Mouse (Mus musculus): ENCODE measurements around the gene Kcnma1.

Gene Kcnma1

GRCm38 (mm10) chr14:23688513-23688912, 325.8 kb downstream of the Kcnma1 start:
- no peak for DNase-seq (ENCODE audit: low read depth, low spot score)

DNA sequence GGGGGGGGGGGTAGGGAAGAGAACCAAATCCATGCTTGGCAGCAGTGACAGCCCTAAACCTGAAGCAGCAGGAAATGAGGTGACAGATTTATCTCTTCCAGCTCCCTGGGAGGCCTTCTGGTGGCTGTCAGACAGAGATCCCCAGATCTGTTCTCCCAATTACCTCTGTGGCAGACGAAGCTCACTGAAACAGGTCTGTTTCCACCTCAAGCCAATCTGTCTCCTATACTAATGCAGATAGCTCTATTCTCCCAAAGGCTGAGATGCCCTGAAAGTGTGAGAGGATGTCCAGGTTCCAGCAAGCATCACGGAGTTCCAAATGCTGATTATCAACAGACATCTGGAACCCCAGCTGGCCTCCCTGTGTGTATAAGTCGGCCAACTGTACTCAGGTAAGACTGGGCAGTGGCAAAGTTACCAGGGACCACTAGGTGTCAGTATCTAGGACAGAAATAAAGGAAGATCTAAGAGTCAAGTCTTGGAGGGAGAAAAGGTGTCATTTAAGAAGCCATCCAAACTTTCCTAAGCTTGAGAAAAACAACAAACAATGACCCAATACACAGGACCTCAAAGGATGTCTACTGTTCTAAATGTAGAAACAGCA, 329.7 kb downstream of the Kcnma1 start:
- no peak for DNase-seq (ENCODE audit: low read depth, low spot score)

- no peak for DNase-seq (ENCODE audit: low read depth, low spot score)
These were observed 331.5 kb downstream of the Kcnma1 start for GRCm38 (mm10) chr14:23682758-23683157.

GRCm38 (mm10) chr14:23679378-23679777, 334.9 kb downstream of the Kcnma1 start:
- no peak for DNase-seq (ENCODE audit: low read depth, low spot score)

GRCm38 (mm10) chr14:23666420-23666819, 347.9 kb downstream of the Kcnma1 start:
- no peak for DNase-seq (ENCODE audit: low read depth, low spot score)

DNA sequence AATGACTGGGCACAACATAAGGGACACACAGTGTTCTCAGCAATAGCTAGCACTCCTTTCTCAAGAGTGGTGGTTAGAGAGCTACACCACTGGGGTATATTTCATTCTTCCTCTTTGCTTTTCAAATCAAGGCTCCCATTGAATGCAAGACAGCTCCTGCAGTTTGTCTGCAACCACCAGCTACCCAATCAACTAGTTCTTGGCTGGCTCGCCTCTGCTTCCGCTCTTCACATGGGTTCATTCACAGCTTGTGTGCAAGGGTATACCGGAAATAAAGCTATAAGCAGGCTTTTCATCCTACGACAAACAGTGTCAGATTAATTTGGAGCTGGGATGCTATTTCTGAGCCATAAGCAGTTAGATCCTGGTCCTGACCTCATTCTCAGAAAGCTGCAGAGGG, 362.6 kb downstream of the Kcnma1 start:
- no peak for DNase-seq (ENCODE audit: low read depth, low spot score)

GRCm38 (mm10) chr14:23650126-23650525, 364.2 kb downstream of the Kcnma1 start:
- no peak for DNase-seq (ENCODE audit: low read depth, low spot score)

DNA sequence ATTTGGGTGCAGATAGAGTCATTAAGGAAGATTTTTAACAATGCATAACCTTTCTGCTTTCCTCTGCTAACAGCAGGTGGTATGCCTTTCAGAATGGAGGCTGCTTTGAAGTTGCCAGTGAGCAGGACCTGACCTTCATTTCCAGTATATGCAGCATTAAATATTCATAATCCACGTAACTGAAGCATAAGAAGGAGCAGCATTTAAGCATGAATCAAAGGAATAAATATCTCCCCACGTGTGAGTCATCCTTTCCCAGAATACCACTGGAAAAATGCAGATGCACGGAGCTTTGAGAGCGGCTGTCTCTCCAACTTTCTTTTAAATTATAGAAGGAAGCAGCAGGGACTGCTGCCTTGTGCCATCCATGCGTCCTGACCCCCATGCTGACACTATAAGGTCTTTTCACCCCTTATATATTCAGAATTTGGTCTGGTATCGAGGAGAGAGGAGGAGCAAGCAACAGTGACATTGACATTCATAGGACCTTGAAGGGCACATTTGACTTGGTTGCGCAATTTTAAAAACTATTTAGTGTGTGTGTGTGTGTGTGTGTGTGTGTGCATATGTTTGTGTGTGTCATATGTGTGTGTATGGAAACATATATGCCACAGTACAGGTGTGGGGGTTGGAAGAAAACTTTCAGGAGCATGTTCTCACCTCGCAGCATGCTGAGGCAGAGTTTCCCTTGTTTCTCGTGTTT, 368.8 kb downstream of the Kcnma1 start:
- DNase-seq (ENCODE audit: low read depth, low spot score) = no peak

DNA sequence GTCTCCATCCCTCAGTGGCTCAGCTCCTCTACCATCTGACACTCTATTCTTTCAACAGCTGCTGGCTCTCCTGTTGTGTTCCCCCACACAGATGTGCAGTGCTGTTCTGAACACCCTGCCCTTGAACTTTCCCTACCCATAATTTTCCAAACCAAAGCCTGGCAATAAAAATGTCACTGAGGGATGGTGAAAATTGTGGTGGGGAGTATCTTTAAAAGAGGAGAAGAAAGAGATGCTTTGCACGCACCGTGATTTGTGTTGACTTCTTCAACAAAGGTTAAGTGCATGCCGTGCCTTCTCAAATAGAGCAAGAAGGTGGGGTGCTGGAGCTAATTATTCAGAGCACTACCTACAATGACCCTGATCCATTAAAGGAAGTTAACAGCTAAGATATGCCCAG, 371.1 kb downstream of the Kcnma1 start:
- DNase-seq (ENCODE audit: low read depth, low spot score) = no peak

DNA sequence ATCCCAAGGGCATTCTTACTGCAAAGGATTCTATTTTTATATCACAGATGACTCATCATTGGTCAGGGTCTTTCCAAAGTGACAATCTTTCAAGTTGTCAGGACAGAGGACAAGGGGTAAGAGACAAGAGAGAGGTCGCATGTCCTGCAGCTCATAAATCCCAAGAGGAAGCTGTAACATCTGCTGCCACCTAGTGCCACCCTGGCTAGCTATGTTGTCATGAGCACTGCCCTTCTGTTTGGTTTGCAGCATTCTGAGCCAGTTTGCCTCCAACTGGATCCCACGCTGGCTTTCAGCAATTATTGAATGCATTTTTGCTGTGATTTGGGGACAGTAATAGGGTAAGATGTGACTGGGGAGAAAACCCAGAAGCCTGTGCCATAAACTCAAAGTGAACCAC, 373.6 kb downstream of the Kcnma1 start:
- no peak for DNase-seq (ENCODE audit: low read depth, low spot score)

GRCm38 (mm10) chr14:23638078-23638695, 376.1 kb downstream of the Kcnma1 start:
- DNase-seq (ENCODE audit: low read depth, low spot score) = no peak

DNA sequence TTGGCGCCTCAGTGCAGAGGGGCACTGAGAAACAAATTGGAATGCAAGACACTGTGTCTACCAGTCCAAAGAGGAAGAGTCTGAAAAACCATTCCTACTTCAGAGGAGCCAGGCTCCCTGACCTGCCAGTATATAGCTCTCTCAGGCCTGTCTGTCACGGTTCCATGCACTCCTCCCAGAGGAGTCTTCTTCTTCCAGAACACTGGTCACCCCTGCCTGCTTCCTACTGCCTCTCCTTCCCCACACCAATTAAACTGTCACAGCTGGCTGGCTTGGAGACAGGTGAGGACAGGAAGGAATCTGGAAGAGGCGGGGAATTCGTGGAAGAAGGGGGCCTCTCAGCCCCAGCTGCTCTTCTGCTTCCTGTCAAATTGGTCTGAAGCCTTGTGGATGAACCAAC, 378.4 kb downstream of the Kcnma1 start:
- DNase-seq (ENCODE audit: low read depth, low spot score) = no peak

DNA sequence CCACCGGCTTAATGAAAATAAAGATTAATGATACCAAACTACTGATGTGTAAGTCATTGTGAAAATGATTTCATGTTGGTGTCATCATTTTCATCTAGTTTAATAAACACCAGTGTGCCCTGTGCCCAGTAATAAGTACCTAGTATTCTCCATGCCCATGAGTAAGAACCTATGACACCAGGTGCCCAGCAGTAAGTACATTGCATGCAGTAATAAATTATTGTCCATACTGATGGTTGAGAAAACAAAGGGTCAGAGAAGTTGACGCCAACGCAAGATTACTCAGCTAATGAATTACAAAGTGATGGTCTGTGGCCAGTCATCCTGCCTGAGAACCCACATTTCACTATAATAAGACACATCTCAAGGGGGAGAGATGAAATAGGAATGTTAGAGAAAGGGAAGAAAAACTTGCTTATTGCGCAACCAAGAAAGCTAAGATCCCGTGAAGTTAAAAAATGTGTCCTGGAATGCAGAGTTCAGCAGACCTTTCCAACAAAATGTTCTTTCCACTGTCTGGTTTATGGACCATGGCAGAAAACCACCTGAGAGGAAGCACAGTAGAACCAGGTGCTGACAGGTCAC, 381.2 kb downstream of the Kcnma1 start:
- no peak for DNase-seq (ENCODE audit: low read depth, low spot score)

DNA sequence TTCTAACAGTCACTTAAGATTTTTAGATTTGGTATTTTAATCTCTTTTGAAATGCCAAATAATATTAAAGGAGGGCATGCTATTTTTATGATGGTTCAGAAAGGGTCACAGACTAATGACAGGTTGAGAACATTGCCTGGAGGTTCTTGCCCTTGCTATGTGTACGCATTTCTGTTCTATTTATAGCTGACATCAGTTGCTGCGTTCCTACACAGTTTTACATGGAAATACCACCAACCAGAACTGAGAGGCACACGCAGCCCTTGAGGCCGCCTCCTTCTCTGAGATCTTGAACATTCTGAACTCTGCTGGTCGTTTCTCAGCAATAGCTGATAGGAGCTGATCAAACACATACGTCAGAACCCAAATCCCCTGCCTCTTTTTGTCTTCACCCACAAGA, 387.4 kb downstream of the Kcnma1 start:
- no peak for DNase-seq (ENCODE audit: low read depth, low spot score)

DNA sequence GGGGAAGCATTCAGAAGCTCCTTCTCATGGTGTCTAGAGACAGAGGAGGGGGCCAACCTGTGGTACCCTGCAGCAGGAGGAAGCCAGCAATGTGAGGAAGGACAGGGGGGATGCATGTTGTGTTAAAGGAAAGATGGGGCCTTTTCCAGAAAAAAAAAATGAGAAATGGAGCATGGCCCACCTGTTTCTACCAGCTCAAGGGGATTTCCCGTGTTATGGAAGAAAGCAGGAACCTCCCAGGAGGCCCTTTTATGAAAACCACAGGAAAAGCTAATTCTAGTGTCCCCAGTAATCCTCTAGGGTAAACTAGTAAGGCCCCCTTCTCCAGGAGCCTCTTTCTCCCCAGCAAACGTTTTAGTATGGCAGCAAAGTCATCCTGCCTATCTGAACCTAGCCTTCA, 388.2 kb downstream of the Kcnma1 start:
- DNase-seq (ENCODE audit: low read depth, low spot score) = no peak

GRCm38 (mm10) chr14:23625436-23625835, 388.9 kb downstream of the Kcnma1 start:
- no peak for DNase-seq (ENCODE audit: low read depth, low spot score)

DNA sequence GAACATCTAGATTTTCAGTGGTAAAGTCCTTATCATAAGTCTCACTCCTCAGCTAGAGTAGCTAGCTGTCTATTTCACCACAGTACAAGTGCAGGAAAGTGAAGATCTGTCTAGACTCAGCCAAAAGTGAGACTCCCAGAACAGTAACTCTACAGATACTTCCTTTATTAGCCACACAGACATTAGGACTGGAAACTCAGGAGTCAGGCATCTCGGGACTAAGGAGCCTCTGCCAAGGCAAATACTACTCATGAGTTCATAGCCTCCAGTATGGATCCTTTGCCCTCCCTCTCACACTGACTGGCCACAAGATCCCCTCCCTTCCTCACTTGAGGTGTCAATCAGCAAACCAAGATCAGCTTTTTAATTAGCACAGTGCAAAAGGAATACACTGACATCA, 389.8 kb downstream of the Kcnma1 start:
- no peak for DNase-seq (ENCODE audit: low read depth, low spot score)

- DNase-seq (ENCODE audit: low read depth, low spot score) = no peak
These were observed 393.6 kb downstream of the Kcnma1 start for GRCm38 (mm10) chr14:23620685-23621084.

DNA sequence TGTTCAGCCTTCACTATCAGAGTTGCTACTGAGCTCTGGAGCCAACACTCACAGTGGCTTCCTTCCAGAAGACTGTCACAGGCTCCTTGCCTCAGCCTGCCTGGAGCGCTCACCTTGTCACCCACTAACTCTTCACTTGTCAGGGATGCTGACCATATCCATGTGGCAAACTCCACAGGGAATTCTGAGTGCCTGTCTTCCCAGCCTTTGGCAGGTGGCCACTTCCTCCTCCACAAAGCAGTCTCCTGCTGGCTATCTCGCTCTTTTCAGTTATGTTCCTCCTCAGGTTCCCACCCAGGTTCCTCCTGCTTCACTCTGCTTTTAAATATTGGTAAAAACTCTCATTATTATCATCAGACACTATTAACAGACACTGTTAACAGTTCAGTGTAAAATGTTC, 395.3 kb downstream of the Kcnma1 start:
- DNase-seq (ENCODE audit: low read depth, low spot score) = no peak

DNA sequence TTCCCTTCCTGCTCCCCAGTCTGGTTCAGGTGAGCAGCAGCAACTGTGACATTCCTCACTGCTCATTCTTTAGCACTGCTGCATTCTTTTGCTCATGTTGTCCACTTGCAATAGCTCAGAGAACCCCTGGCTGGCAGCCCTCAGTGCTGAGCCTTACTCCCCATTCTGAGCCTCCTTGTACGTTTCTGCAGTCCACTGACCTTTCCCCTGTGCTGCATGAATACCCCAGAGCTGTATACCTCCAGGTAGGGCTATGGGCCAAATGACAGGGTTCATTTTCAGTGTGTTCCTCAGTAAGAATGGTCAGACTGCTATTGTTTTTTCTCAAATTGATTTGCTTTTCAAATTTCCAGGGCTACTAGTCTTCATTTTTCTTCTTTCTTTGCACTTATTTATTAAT, 396.2 kb downstream of the Kcnma1 start:
- no peak for DNase-seq (ENCODE audit: low read depth, low spot score)

DNA sequence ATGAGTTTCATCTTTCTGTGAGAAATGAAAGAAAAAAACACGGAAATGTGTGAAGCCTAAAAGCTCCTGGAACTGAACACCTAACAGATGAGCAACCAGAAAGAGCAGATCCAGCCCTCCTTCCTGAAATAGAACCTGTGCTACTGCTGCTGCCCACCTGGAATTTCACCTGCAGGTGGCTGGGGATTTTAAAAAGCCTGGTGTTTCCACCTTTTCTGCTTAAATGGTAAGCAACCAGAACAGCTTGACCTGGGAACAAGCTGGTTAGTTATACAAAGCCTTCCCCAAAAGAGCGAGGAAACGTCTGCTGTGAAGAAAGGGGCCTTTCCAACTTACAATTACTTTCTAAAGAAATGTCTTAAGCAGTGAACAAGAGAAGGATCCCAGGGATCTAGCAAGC, 404.2 kb downstream of the Kcnma1 start:
- DNase-seq (ENCODE audit: low read depth, low spot score) = no peak

DNA sequence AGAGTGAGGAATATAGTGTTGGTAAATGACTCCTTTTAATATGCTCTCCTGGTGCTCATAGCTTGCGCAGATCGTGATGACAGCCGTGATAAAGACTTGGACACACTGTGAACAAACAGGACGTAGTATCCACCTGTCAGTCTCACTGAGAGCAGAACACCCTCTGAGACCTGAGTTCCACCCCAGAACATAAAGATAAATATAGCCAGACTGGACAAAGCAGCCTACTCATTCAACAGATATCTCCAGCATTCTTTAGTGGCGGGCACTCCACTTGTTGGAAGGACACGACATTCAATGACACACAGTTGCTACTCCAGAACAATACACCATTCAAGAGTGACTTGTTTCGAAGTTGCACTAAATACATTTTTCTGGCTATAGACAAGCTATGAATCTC, 408.6 kb downstream of the Kcnma1 start:
- DNase-seq (ENCODE audit: low read depth, low spot score) = no peak

GRCm38 (mm10) chr14:23602937-23603336, 411.4 kb downstream of the Kcnma1 start:
- no peak for DNase-seq (ENCODE audit: low read depth, low spot score)
